Mouse (Mus musculus) CD4-positive naive resting alpha-beta T cell, adult 76 days (primary cell): ENCODE measurements around the gene Cwf19l1. TPM values are rescaled to one million over a fixed set of nuclear protein-coding genes. Genes with fewer than 3 reads are reported as not detected.

Source experiments
- total RNA-seq: library from RNA; stranded (reverse); gene quantifications from one replicate; pipeline ENCODE4 v1.2.4, GENCODE M21; 2023

Gene Cwf19l1
- total RNA-seq = 20.5 TPM

GRCm38 (mm10) chr19:44135072-44135959, at the start of gene Cwf19l1:
Gene Cwf19l1 (minus strand): TSS chr19:44135876.

GRCm38 (mm10) chr19:44145702-44146567, 10.3 kb upstream of the Cwf19l1 start, which contains the start of gene Bloc1s2:
Gene Bloc1s2 (minus strand): TSS chr19:44146446.

GRCm38 (mm10) chr19:44106831-44107660, 28.6 kb downstream of the Cwf19l1 start, which contains the start of gene Chuk:
Gene Chuk (minus strand): TSS chr19:44107480.

GRCm38 (mm10) chr19:44069121-44069913, 66.4 kb downstream of the Cwf19l1 start, which contains the start of gene Erlin1:
Gene Erlin1 (minus strand): TSS chr19:44069785.

Other genes with a start within 250 kb of the Cwf19l1 start
- 11.3 TPM for gene Dnmbp, start 195.7 kb downstream of the Cwf19l1 start, total RNA-seq
- not detected for gene Cpn1, start 149.3 kb downstream of the Cwf19l1 start, total RNA-seq
- not detected for gene Cyp2c23, start 106.7 kb downstream of the Cwf19l1 start, total RNA-seq
- gene Erlin1, start 66.1 kb downstream of the Cwf19l1 start, total RNA-seq = 6.0 TPM
- 78.1 TPM for gene Chuk, start 28.4 kb downstream of the Cwf19l1 start, total RNA-seq
- 73.7 TPM for gene Bloc1s2, start 10.6 kb upstream of the Cwf19l1 start, total RNA-seq
- gene Pkd2l1, start 56.6 kb upstream of the Cwf19l1 start, total RNA-seq = not detected
- not detected for gene Scd3, start 67.4 kb upstream of the Cwf19l1 start, total RNA-seq
- gene Scd2, start 157.8 kb upstream of the Cwf19l1 start, total RNA-seq = 10.9 TPM
- 0.18 TPM for gene Scd4, start 197.2 kb upstream of the Cwf19l1 start, total RNA-seq